Mouse (Mus musculus) megakaryocyte, embryonic 14.5 days (primary cell): ENCODE measurements around the gene Fzd7. TPM values are rescaled to one million over a fixed set of nuclear protein-coding genes. Genes with fewer than 3 reads are reported as not detected.

Source experiments
- H3K27me3 ChIP-seq: replicated peaks from 2 replicates; pipeline ENCODE3; 2012; ENCODE audit warnings: inconsistent platforms
- H3K36me3 ChIP-seq: replicated peaks from 2 replicates; pipeline ENCODE3; 2012; ENCODE audit warnings: low read length, inconsistent platforms, mixed read lengths
- H3K4me1 ChIP-seq: 2 replicates; pipeline ENCODE4 v1.6.1; 2012; ENCODE audit warnings: inconsistent platforms
- H3K4me3 ChIP-seq: replicated peaks from 2 replicates; pipeline ENCODE3; 2012; ENCODE audit warnings: moderate library complexity, mild to moderate bottlenecking, inconsistent platforms
- H3K9me3 ChIP-seq: 2 replicates; pipeline ENCODE4 v1.6.1; 2012; ENCODE audit warnings: inconsistent platforms
- FLI1 ChIP-seq: IDR thresholded peaks from 2 replicates; pipeline ENCODE4 v1.6.1; 2012; ENCODE audit warnings: low read length, inconsistent platforms, mixed read lengths
- GATA1 ChIP-seq: IDR thresholded peaks from 3 replicates; pipeline ENCODE4 v1.6.1; 2012; ENCODE audit warnings: mixed read lengths, low read length, inconsistent platforms, borderline replicate concordance
- polyA plus RNA-seq: library from polyadenylated mRNA; stranded (reverse); fragments of >175 nt; gene quantifications from 2 replicates; pipeline ENCODE4 v1.2.3, GENCODE M21; 2012; ENCODE audit warnings: low replicate concordance; ENCODE audit not compliant: insufficient read depth

Fzd7 gene
- polyA plus RNA-seq, 1 experiment: 0.31 TPM

DNA sequence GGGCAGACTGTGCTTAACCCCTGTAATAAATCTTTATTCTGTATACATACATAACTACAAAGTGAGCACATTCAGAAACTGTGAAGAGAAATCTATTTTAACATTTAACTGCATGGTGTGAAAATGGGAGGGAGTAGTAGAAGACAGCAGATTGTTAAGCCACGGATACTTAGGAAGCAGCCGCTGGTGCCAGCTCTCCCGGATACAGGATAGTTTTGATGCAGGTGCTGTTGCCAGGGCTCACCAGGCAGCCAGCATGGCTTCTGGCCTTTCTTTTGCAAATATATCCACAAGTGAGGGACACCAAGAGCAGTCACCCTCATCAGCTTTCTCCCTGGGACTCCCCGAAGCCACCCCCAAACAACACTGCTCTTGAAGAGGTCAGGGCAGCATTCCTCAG is 13.1 kb upstream of the Fzd7 start:
- H3K4me1 ChIP-seq: no peaks in the 10 kb centered on the region
- TF ChIP-seq GATA1 (no peak), FLI1 (no peak)
- H3K27me3 ChIP-seq: peaks cover 17% of the 10 kb centered on the region
- no peak overlapping the region for H3K4me3 ChIP-seq
- H3K36me3 ChIP-seq: no peaks in the 10 kb centered on the region
- no peaks in the 10 kb centered on the region for H3K9me3 ChIP-seq

DNA sequence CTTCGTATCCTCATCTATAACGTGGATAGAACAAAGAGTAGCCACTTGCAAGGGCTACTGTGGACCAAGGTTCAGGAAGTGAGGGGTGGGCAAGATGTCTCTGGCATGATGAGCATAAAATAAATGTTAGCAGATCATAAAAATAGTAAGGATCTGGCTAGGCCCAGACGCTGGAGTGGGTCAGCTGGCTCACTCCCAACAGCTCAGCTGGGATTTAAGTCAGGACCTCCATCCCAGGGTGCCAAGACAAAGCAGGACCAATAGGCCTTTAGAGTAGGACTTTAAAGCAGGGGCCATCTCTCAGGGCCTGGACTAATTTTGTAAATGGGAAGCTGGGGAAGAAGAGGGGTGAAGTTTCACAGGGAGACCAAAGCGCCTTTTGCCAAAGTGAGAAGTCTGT is 11.5 kb upstream of the Fzd7 start:
- Histone ChIP-seq H3K27me3 (peaks cover 13% of the 10 kb centered on the region), H3K9me3 (no peaks in the 10 kb centered on the region), H3K4me3 (no peak overlapping the region), H3K4me1 (peaks cover 4% of the 10 kb centered on the region), H3K36me3 (no peaks in the 10 kb centered on the region)
- TF ChIP-seq GATA1: no peak
- TF ChIP-seq FLI1: no peak

DNA sequence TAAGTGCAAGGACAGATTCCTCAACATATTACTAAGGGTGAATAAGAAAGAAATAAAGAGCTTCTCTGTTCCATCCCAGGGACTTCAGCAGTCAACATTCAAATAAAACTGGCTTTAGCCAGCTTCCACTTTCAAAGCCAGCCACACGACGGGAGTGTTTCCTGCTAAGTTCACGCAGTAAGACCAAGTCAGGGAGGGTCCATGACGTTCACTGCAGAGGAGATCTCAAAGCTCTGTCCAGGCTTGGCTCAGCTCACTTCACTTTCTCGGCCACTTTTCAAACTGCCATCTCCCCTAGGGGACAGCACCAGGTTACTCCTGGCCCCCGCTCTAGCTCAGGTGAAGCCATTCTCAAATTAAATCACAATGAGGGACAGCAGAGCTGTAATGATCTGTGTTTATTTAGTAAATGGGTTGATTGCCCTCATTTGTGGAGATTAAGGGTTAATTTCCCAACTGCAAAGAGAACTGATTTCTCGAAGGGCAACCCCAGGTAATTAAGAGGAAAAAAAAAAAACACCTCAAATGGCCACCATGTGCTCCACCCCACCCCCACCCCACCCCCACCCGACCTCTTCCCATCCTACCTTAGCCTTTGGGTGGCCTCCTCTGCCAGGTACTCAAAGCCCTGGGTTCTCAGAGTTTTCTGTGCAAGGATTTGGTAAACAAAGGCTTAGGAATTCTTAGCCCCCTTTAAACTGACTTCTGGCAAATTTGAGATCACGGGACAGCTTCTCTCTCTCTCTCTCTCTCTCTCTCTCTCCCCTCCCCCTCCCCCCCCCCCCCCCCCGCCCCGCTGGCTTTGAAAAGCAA is 9.7 kb upstream of the Fzd7 start:
- Histone ChIP-seq H3K4me1 (peaks cover 5% of the 10 kb centered on the region), H3K9me3 (no peaks in the 10 kb centered on the region), H3K27me3 (peaks cover 12% of the 10 kb centered on the region), H3K4me3 (no peak overlapping the region), H3K36me3 (no peaks in the 10 kb centered on the region)
- TF ChIP-seq GATA1 (no peak), FLI1 (no peak)

DNA sequence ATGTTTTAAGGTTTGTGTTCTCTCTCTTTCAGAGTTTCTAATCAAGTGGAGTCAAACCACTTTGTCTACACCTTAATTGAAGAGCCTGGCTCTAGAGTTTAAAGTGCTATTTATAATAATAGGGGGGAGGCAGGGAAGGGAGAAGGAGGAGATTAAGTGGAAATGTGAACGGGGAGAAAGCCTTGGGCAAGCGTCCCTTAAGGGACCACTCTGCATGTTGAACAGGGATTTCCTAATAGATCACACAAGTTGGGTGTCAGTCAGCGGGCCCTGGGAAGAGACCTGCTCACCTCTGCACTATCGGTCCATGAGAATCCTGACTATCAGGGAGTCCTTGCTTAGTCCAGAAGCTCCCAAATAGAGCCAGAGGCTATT is 9.1 kb upstream of the Fzd7 start:
- no peaks in the 10 kb centered on the region for H3K9me3 ChIP-seq
- TF ChIP-seq FLI1: no peak
- TF ChIP-seq GATA1: no peak
- H3K27me3 ChIP-seq: peaks cover 14% of the 10 kb centered on the region
- no peaks in the 10 kb centered on the region for H3K36me3 ChIP-seq
- peaks cover 5% of the 10 kb centered on the region for H3K4me1 ChIP-seq
- H3K4me3 ChIP-seq: no peak overlapping the region

DNA sequence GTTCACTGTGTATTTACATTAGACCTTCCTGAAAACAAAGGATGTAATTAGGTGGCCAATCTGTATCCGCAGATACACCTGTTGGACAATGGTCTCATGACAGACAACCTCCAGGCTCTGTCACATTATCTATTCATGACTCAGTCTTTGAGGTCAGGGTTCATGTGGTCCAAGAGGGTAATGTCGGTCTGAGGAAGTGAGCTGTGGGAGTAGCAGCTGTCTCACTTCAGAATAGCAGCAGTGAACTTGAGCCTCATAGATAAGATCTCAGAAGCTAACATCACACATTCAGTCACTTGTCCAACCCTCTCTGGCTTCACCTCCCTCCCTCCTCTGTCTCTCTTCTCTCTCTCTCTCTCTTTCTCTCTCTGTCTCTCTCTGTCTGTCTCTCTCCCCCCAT is 6.6 kb upstream of the Fzd7 start:
- Histone ChIP-seq H3K36me3 (no peaks in the 10 kb centered on the region), H3K27me3 (peaks cover 11% of the 10 kb centered on the region), H3K4me1 (peaks cover 9% of the 10 kb centered on the region), H3K9me3 (no peaks in the 10 kb centered on the region), H3K4me3 (no peak overlapping the region)
- TF ChIP-seq GATA1: no peak

DNA sequence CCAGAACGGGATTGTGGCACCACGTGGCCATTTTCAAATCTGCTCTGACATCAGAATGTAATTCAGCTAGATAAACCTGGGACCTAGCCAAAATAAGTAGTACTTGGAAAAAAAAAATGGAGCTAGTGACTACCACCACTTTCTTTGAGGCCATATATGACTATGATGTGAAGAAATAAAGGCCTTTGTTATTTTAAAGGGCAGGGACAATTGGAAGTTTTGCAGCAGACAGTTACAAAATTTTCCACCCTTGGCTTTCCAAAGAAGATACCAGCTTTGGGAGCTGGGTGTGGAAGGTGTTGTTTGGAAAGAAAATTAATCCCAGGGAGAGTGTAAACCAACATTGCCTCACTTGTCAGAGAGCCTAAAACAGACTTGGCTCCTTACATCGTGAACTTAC is 3.3 kb upstream of the Fzd7 start:
- Histone ChIP-seq H3K27me3 (peaks cover 22% of the 10 kb centered on the region), H3K4me1 (peaks cover 37% of the 10 kb centered on the region), H3K9me3 (peaks cover 7% of the 10 kb centered on the region), H3K36me3 (peaks cover 6% of the 10 kb centered on the region), H3K4me3 (no peak overlapping the region)
- TF ChIP-seq GATA1 (no peak), FLI1 (no peak)

DNA sequence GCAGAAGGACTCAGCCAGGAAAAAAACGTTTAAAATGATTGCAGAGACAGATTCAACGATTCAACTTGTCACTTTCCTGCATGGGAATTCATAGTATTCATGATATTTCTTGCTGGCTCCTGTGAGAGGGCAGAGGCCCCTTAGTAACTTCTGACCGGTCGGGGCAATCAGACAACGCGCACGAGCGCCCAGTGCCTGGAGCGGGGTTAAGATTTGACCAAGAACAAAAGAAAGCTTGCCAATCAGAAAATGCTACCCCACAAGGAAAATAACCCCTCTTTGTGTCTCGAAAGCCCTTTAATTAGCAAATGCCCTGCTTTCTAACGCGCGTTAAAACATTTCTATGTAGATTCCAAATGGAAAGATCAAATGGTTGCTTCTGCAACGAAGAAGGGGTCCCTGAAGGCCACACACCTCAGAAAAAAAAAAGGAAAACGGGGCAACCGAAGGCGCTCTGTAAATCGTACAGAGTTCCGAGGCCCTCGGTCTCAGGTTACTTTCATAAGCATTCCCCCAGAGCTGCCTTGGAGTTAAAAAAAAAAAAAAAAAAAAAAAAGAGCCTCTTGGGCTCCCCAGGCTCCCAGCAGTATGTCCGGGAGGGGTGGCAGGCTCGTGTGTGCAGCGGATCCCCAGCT is 1.3 kb upstream of the Fzd7 start:
- Histone ChIP-seq H3K9me3 (peaks cover 9% of the 10 kb centered on the region), H3K27me3 (peaks cover 30% of the 10 kb centered on the region), H3K36me3 (peaks cover 16% of the 10 kb centered on the region), H3K4me3 (peak overlapping the region; percentile 95), H3K4me1 (peaks cover 49% of the 10 kb centered on the region)
- TF ChIP-seq FLI1 (no peak), GATA1 (no peak)

DNA sequence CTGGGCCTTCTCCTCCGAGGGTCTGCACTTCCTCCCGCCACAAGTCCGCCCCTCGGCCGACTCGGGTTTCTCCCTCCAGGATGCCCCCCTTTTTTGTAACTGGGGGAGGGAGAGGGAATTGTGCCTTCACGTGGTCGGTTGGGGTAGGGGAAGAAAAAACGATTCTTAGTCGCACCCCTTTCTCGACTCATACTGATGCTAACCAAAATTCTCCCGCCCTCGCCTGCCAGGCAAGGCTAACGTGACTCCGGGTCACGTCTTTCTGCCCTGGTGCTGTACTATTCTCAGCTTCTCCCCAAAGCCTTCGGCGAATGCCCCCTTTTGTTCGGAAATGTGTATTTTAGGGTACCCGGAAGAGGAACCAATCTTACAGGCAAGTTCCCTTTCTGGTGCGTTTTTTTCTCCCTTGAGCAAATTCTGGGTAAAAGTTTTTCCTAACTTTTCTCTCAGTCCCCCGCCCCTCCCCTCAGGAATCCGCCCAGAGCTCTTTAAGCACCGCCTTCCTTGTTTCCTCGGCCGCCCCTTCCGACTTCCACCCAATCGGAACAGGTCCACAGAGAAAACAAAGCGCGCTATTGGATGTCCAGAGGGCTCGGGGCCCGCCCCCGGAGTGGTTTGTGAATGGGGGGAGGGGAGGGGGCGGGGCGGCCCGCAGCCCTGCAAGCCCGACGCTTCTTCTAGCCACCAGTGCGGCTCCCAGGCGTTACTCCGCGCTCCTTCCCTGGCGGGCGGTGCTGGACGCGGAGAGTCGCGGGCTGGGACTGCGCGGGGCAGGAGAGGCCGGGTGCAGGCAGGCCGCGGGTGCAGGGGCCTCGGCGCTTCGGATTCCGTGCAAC is 550 bp upstream of the Fzd7 start:
- peaks cover 30% of the 10 kb centered on the region for H3K27me3 ChIP-seq
- peaks cover 49% of the 10 kb centered on the region for H3K4me1 ChIP-seq
- peaks cover 16% of the 10 kb centered on the region for H3K36me3 ChIP-seq
- peaks cover 9% of the 10 kb centered on the region for H3K9me3 ChIP-seq
- H3K4me3 ChIP-seq: peak overlapping the region; percentile 95
- TF ChIP-seq FLI1 (no peak), GATA1 (no peak)

DNA sequence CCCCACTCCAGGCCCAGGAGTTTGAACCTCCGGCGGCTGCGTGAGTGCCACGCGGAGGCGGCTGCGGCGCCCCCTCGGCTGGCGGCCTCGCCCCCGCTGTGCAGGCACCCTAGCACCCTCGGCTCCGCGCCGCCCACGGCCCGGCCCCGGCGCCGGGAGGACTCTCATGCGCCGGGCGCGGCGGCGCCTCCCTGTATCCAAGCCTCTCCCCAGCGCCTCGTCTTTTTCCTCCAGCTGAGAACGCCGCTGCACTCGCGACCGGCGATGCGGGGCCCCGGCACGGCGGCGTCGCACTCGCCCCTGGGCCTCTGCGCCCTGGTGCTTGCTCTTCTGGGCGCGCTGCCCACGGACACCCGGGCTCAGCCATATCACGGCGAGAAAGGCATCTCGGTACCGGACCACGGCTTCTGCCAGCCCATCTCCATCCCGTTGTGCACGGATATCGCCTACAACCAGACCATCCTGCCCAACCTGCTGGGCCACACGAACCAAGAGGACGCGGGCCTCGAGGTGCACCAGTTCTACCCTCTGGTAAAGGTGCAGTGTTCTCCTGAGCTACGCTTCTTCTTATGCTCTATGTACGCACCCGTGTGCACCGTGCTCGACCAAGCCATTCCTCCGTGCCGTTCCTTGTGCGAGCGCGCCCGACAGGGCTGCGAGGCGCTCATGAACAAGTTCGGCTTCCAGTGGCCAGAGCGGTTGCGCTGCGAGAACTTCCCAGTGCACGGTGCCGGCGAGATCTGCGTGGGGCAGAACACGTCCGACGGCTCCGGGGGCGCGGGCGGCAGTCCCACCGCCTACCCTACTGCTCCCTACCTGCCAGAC is 684 bp downstream of the Fzd7 start:
- Histone ChIP-seq H3K27me3 (peaks cover 26% of the 10 kb centered on the region), H3K4me3 (peak overlapping the region; percentile 95), H3K9me3 (peaks cover 9% of the 10 kb centered on the region), H3K36me3 (peaks cover 16% of the 10 kb centered on the region), H3K4me1 (peaks cover 59% of the 10 kb centered on the region)
- TF ChIP-seq GATA1: no peak
- no peak for TF ChIP-seq FLI1
